Mouse (Mus musculus) layer of hippocampus, adult 11-12 months (tissue): Measurements from ENCODE around the gene Zdhhc18.

ENCODE experiments used
- DNase-seq: peaks from one replicate; pipeline ENCODE4 v3.0.0; 2022; ENCODE audit warnings: low spot score

The Zdhhc18 gene

GRCm38 (mm10) chr4:133630326-133630920, 19.5 kb downstream of the Zdhhc18 start:
- no peak for DNase-seq

GRCm38 (mm10) chr4:133629191-133629590, 20.8 kb downstream of the Zdhhc18 start:
- DNase-seq = no peak

- DNase-seq = no peak
Measured at GRCm38 (mm10) chr4:133628517-133628916, 21.4 kb downstream of the Zdhhc18 start.

- no peak for DNase-seq
Measured at GRCm38 (mm10) chr4:133627039-133627438, 22.9 kb downstream of the Zdhhc18 start.

- DNase-seq = no peak
Measured at GRCm38 (mm10) chr4:133626621-133627020, 23.3 kb downstream of the Zdhhc18 start.

GRCm38 (mm10) chr4:133626221-133626620, 23.7 kb downstream of the Zdhhc18 start:
- no peak for DNase-seq

GRCm38 (mm10) chr4:133625621-133626071, 24.3 kb downstream of the Zdhhc18 start:
- no peak for DNase-seq

- DNase-seq = no peak
Measured at GRCm38 (mm10) chr4:133624830-133625229, 25.1 kb downstream of the Zdhhc18 start.

- DNase-seq = no peak
Measured at GRCm38 (mm10) chr4:133622161-133622695, 27.7 kb downstream of the Zdhhc18 start.

GRCm38 (mm10) chr4:133620668-133621067, 29.3 kb downstream of the Zdhhc18 start:
- no peak for DNase-seq

- no peak for DNase-seq
Measured at GRCm38 (mm10) chr4:133619473-133620136, 30.3 kb downstream of the Zdhhc18 start.

GRCm38 (mm10) chr4:133617936-133618335, 32.0 kb downstream of the Zdhhc18 start:
- DNase-seq = no peak

- DNase-seq = no peak
Measured at GRCm38 (mm10) chr4:133615416-133615815, 34.5 kb downstream of the Zdhhc18 start.

- DNase-seq = peak; percentile 70
Measured at GRCm38 (mm10) chr4:133614274-133614761, 35.6 kb downstream of the Zdhhc18 start.

GRCm38 (mm10) chr4:133613867-133614266, 36.1 kb downstream of the Zdhhc18 start:
- DNase-seq = no peak

- no peak for DNase-seq
Measured at GRCm38 (mm10) chr4:133613026-133613425, 36.9 kb downstream of the Zdhhc18 start.

GRCm38 (mm10) chr4:133612416-133612815, 37.5 kb downstream of the Zdhhc18 start:
- DNase-seq = no peak

- no peak for DNase-seq
Measured at GRCm38 (mm10) chr4:133611815-133612214, 38.1 kb downstream of the Zdhhc18 start.

GRCm38 (mm10) chr4:133609719-133610118, 40.2 kb downstream of the Zdhhc18 start:
- peak; percentile 75 for DNase-seq

GRCm38 (mm10) chr4:133607284-133607683, 42.7 kb downstream of the Zdhhc18 start:
- no peak for DNase-seq

GRCm38 (mm10) chr4:133605330-133605729, 44.6 kb downstream of the Zdhhc18 start:
- no peak for DNase-seq

- no peak for DNase-seq
Measured at GRCm38 (mm10) chr4:133604856-133605255, 45.1 kb downstream of the Zdhhc18 start.

GRCm38 (mm10) chr4:133604175-133604574, 45.8 kb downstream of the Zdhhc18 start:
- DNase-seq = no peak
